Mouse (Mus musculus) cortical plate, adult 2 months (tissue): ENCODE results near the gene Kiss1. TPM values are rescaled to one million over a fixed set of nuclear protein-coding genes. Genes with fewer than 3 reads are reported as not detected.

Source experiments
- H3K27ac ChIP-seq: fragments of 200-500 bp; 2 replicates; pipeline ENCODE4 v1.5.1; 2012; ENCODE audit warnings: low read length, control low read depth, inconsistent platforms; ENCODE audit not compliant: insufficient read depth
- H3K4me1 ChIP-seq: fragments of 200-500 bp; 2 replicates; pipeline ENCODE4 v1.6.1; 2011; ENCODE audit warnings: low read length; ENCODE audit not compliant: control insufficient read depth, insufficient read depth
- H3K4me3 ChIP-seq: fragments of 200-500 bp; 2 replicates; pipeline ENCODE4 v1.5.1; 2011; ENCODE audit warnings: mild to moderate bottlenecking, low read length, control low read depth; ENCODE audit not compliant: insufficient read depth
- CTCF ChIP-seq: fragments of 200-500 bp; IDR thresholded peaks from 2 replicates; pipeline ENCODE4 v1.5.1; 2011; ENCODE audit warnings: mild to moderate bottlenecking, control low read depth, low read length; ENCODE audit not compliant: insufficient read depth; ENCODE audit errors: extremely low read depth
- POLR2A ChIP-seq: fragments of 200-500 bp; IDR thresholded peaks from 2 replicates; pipeline ENCODE4 v1.6.1; 2011; ENCODE audit warnings: mild to moderate bottlenecking, low read length, control low read depth; ENCODE audit not compliant: insufficient read depth; ENCODE audit errors: extremely low read depth
- polyA plus RNA-seq: library from polyadenylated mRNA; depleted of rRNA; stranded (reverse); fragments of >200 nt; gene quantifications from 2 replicates; pipeline ENCODE4 v1.2.3, GENCODE M21; 2012; rRNA removed

Gene Kiss1
- polyA plus RNA-seq, 1 experiment, result not detected

GRCm38 (mm10) chr1:133366951-133367605 lies 45.4 kb downstream of the Kiss1 start:
- TF ChIP-seq CTCF, result no peak
- no peak for TF ChIP-seq POLR2A
- Histone ChIP-seq H3K4me3 (no peak overlapping the region), H3K27ac (peak overlapping the region; percentile 11; the same call in 1 of the 2 replicates), H3K4me1 (peaks cover 6% of the 10 kb centered on the region)

GRCm38 (mm10) chr1:133367606-133368488 lies 46.2 kb downstream of the Kiss1 start:
- Histone ChIP-seq H3K4me3 (no peak overlapping the region), H3K27ac (peak overlapping the region; percentile 11), H3K4me1 (peaks cover 6% of the 10 kb centered on the region)
- no peak for TF ChIP-seq CTCF
- no peak for TF ChIP-seq POLR2A

GRCm38 (mm10) chr1:133368644-133369043 lies 47.0 kb downstream of the Kiss1 start:
- 0 out of 2 replicates have a peak overlapping the region, but pooled peaks have one; percentile 11 for H3K27ac ChIP-seq
- TF ChIP-seq POLR2A, result no peak
- no peak for TF ChIP-seq CTCF
- peaks cover 6% of the 10 kb centered on the region for H3K4me1 ChIP-seq
- H3K4me3 ChIP-seq, result no peak overlapping the region

- H3K4me3 ChIP-seq, result no peak overlapping the region
- no peak overlapping the region for H3K27ac ChIP-seq
- TF ChIP-seq POLR2A (no peak), CTCF (no peak)
- H3K4me1 ChIP-seq, result peaks cover 6% of the 10 kb centered on the region
These were observed 48.7 kb downstream of the Kiss1 start for GRCm38 (mm10) chr1:133370352-133370751.

- Histone ChIP-seq H3K4me3 (no peak overlapping the region), H3K4me1 (peaks cover 6% of the 10 kb centered on the region), H3K27ac (no peak overlapping the region)
- TF ChIP-seq CTCF, result no peak
- TF ChIP-seq POLR2A, result no peak
These were observed 49.8 kb downstream of the Kiss1 start for GRCm38 (mm10) chr1:133371431-133371830.

- Histone ChIP-seq H3K27ac (no peak overlapping the region), H3K4me1 (peaks cover 6% of the 10 kb centered on the region), H3K4me3 (no peak overlapping the region)
- TF ChIP-seq CTCF (no peak), POLR2A (no peak)
These were observed 50.4 kb downstream of the Kiss1 start for GRCm38 (mm10) chr1:133372113-133372512.

GRCm38 (mm10) chr1:133375696-133376346 lies 54.1 kb downstream of the Kiss1 start:
- no peak overlapping the region for H3K4me3 ChIP-seq
- no peaks in the 10 kb centered on the region for H3K4me1 ChIP-seq
- TF ChIP-seq CTCF (no peak), POLR2A (no peak)
- no peak overlapping the region for H3K27ac ChIP-seq

GRCm38 (mm10) chr1:133377547-133377946 lies 55.9 kb downstream of the Kiss1 start:
- Histone ChIP-seq H3K4me1 (no peaks in the 10 kb centered on the region), H3K27ac (no peak overlapping the region), H3K4me3 (no peak overlapping the region)
- TF ChIP-seq POLR2A (no peak), CTCF (no peak)

Other genes with a start within 250 kb of the Kiss1 start
- gene Ppp1r15b, start 190.7 kb upstream of the Kiss1 start, polyA plus RNA-seq, result 23.9 and 25.6 TPM in 2 replicates
- gene Plekha6, start 157.7 kb upstream of the Kiss1 start, polyA plus RNA-seq, result 82.2 and 83.2 TPM in 2 replicates
- gene Golt1a, start 12.1 kb upstream of the Kiss1 start, polyA plus RNA-seq, result 0.56 and 1.4 TPM in 2 replicates
- 0.06 TPM in 1 of 2 replicates, not detected in the other for gene Ren1, start 28.6 kb downstream of the Kiss1 start, polyA plus RNA-seq
- gene Etnk2, start 41.7 kb downstream of the Kiss1 start, polyA plus RNA-seq, result 14.6 and 16.7 TPM in 2 replicates
- 13.4 and 14.3 TPM in 2 replicates for gene Sox13, start 102.5 kb downstream of the Kiss1 start, polyA plus RNA-seq